16 mouse cellular contexts compared by ENCODE assay signal in genomic region chr2:145949475-145950068, GRCm38 (mm10). TPM values are rescaled to one million over a fixed set of nuclear protein-coding genes. Genes with fewer than 3 reads are reported as not detected.
A peak's percentile ranks its signal among the peaks of the same experiment; 100 is the strongest.
DNase-seq lines count a peak whose midpoint lies in the region; ATAC-seq lines count a peak whose summit lies in the region.
"Had no signal": no experiment of that assay in that cellular context is flagged by ENCODE, and none has a peak within 500 bp of the region (broad histone marks: within the 10 kb centered on the region; RNA-seq: fewer than 3 reads in every experiment).

No protein-coding gene starts in this region.

- peak overlapping the region; percentile 71 for H3K27ac ChIP-seq in embryonic facial prominence, embryonic 10.5 days (replicated peaks)
- H3K27ac ChIP-seq in forebrain, embryonic 16.5 days (ENCODE audit: low read length), result no peak overlapping the region
- peak overlapping the region; percentile 80 for H3K27ac ChIP-seq in neural tube, embryonic 13.5 days (replicated peaks)
- H3K27ac ChIP-seq: heart, adult 2 months; intestine, embryonic 15.5 days; kidney, postnatal 0 days; macrophage had no signal

- H3K36me3 ChIP-seq in embryonic facial prominence, embryonic 10.5 days (replicated peaks), result no peaks in the 10 kb centered on the region
- H3K36me3 ChIP-seq in forebrain, embryonic 16.5 days (ENCODE audit: control insufficient read depth, insufficient read depth), result no peaks in the 10 kb centered on the region
- no peaks in the 10 kb centered on the region for H3K36me3 ChIP-seq in neural tube, embryonic 13.5 days
- H3K36me3 ChIP-seq: intestine, embryonic 15.5 days had no signal

- H3K27me3 ChIP-seq in embryonic facial prominence, embryonic 10.5 days (replicated peaks; ENCODE audit: low read depth, poor library complexity, severe bottlenecking), result peaks cover 16% of the 10 kb centered on the region
- H3K27me3 ChIP-seq in forebrain, embryonic 16.5 days (replicated peaks; ENCODE audit: control insufficient read depth, insufficient read depth, low read length), result no peaks in the 10 kb centered on the region
- no peaks in the 10 kb centered on the region for H3K27me3 ChIP-seq in neural tube, embryonic 13.5 days
- H3K27me3 ChIP-seq: intestine, embryonic 15.5 days had no signal

- H3K9ac ChIP-seq in forebrain, embryonic 16.5 days (replicated peaks; ENCODE audit: low read depth, low read length), result peak overlapping the region; percentile 41; the same call in 1 of the 2 replicates
- H3K9ac ChIP-seq in neural tube, embryonic 13.5 days, result no peak overlapping the region
- H3K9ac ChIP-seq: intestine, embryonic 15.5 days had no signal

- H3K4me1 ChIP-seq in embryonic facial prominence, embryonic 10.5 days, result peaks cover 28% of the 10 kb centered on the region
- peaks cover 8% of the 10 kb centered on the region; the same call in 1 of the 2 replicates for H3K4me1 ChIP-seq in forebrain, embryonic 16.5 days (replicated peaks; ENCODE audit: control insufficient read depth, insufficient read depth, low read length)
- H3K4me1 ChIP-seq in neural tube, embryonic 13.5 days (replicated peaks), result peaks cover 27% of the 10 kb centered on the region
- H3K4me1 ChIP-seq: intestine, embryonic 15.5 days had no signal

- H3K4me3 ChIP-seq in embryonic facial prominence, embryonic 10.5 days, result no peak overlapping the region
- H3K4me3 ChIP-seq in forebrain, embryonic 16.5 days (replicated peaks; ENCODE audit: low read length), result no peak overlapping the region
- H3K4me3 ChIP-seq in neural tube, embryonic 13.5 days, result no peak overlapping the region
- H3K4me3 ChIP-seq: erythroblast, embryonic 14.5 days; heart, adult 2 months; intestine, embryonic 15.5 days had no signal

- H3K4me2 ChIP-seq in forebrain, embryonic 16.5 days (ENCODE audit: low read length), result no peak overlapping the region; the same call in 1 of the 2 replicates
- peak overlapping the region; percentile 30 for H3K4me2 ChIP-seq in neural tube, embryonic 13.5 days
- H3K4me2 ChIP-seq: intestine, embryonic 15.5 days had no signal

- DNase-seq in embryonic facial prominence, embryonic 10.5 days (ENCODE audit: low spot score), result no peak
- DNase-seq in mesoderm, embryonic 11.5 days (ENCODE audit: low read depth, low spot score), result peak; percentile 28
- DNase-seq in thymus, postnatal 4 days, result no peak
- DNase-seq in lung, postnatal 10 days, result no peak
- DNase-seq: adrenal gland, postnatal 36 days; heart, adult 2 months; layer of hippocampus, adult 9-11 months; right cerebral cortex, adult 18-20 months had no signal

- H3K9me3 ChIP-seq in embryonic facial prominence, embryonic 10.5 days, result no peaks in the 10 kb centered on the region
- H3K9me3 ChIP-seq in forebrain, embryonic 16.5 days (ENCODE audit: control insufficient read depth, low read length), result no peaks in the 10 kb centered on the region
- H3K9me3 ChIP-seq in neural tube, embryonic 13.5 days, result no peaks in the 10 kb centered on the region
- H3K9me3 ChIP-seq: intestine, embryonic 15.5 days had no signal

- WGBS in embryonic facial prominence, embryonic 10.5 days, result 43% methylated on average over 11 of the region's 11 CpGs
- 21% methylated on average over 11 of the region's 11 CpGs for WGBS in forebrain, embryonic 16.5 days
- WGBS in neural tube, embryonic 13.5 days, result 11% methylated on average over 11 of the region's 11 CpGs

- no peak for ATAC-seq in forebrain, embryonic 16.5 days
- ATAC-seq in neural tube, embryonic 13.5 days (ENCODE audit: low read depth), result peak; percentile 68
- ATAC-seq in inflammation-experienced regulatory T-cells, adult 6 months, result no peak
- ATAC-seq: intestine, embryonic 15.5 days had no signal

RNA-seq across cellular contexts. Expression of gene Crnkl1, which starts 14.8 kb away (rescaled TPM):
- 37.7 and 38.9 TPM in 2 replicates for polyA plus RNA-seq in embryonic facial prominence, embryonic 10.5 days (2016; fragmentation: Nextera tagmentation; extraction: Ambion mirVana)
- polyA plus RNA-seq in forebrain, embryonic 16.5 days (2015; fragmentation: Nextera tagmentation; extraction: Ambion mirVana), result 33.8 and 34.3 TPM in 2 replicates
- 26.2 and 27.8 TPM in 2 replicates for polyA plus RNA-seq in neural tube, embryonic 13.5 days (2015; fragmentation: Nextera tagmentation; extraction: Ambion mirVana)
- polyA plus RNA-seq in inflammation-experienced regulatory T-cells, adult 6 months (2017; shearing (Covaris generic)), result 10 to 100 TPM; 52.1 to 54.4 (median 52.6) TPM

RNA-seq across cellular contexts. Expression of gene Cfap61, which starts 15.0 kb away (rescaled TPM):
- 0.93 and 0.98 TPM in 2 replicates for polyA plus RNA-seq in embryonic facial prominence, embryonic 10.5 days (2016; fragmentation: Nextera tagmentation; extraction: Ambion mirVana)
- 1.3 and 3.8 TPM in 2 replicates for polyA plus RNA-seq in forebrain, embryonic 16.5 days (2015; fragmentation: Nextera tagmentation; extraction: Ambion mirVana)
- 2.2 and 4.7 TPM in 2 replicates for polyA plus RNA-seq in neural tube, embryonic 13.5 days (2015; fragmentation: Nextera tagmentation; extraction: Ambion mirVana)
- not detected for polyA plus RNA-seq in inflammation-experienced regulatory T-cells, adult 6 months (2017; shearing (Covaris generic))
- polyA plus RNA-seq: erythroblast, embryonic 14.5 days; liver, embryonic 16.5 days; macrophage had no signal

RNA-seq across cellular contexts. Expression of gene Naa20, which starts 47.7 kb away (rescaled TPM):
- polyA plus RNA-seq in embryonic facial prominence, embryonic 10.5 days (2016; fragmentation: Nextera tagmentation; extraction: Ambion mirVana), result 160 and 162 TPM in 2 replicates
- polyA plus RNA-seq in forebrain, embryonic 16.5 days (2015; fragmentation: Nextera tagmentation; extraction: Ambion mirVana), result 127 and 128 TPM in 2 replicates
- 127 and 135 TPM in 2 replicates for polyA plus RNA-seq in neural tube, embryonic 13.5 days (2015; fragmentation: Nextera tagmentation; extraction: Ambion mirVana)
- 100 to 1,000 TPM; 135 to 169 (median 150) TPM for polyA plus RNA-seq in inflammation-experienced regulatory T-cells, adult 6 months (2017; shearing (Covaris generic))
